Mouse (Mus musculus) thymus, adult 2 months (tissue): ENCODE measurements around the gene Cyp4b1. TPM values are rescaled to one million over a fixed set of nuclear protein-coding genes. Genes with fewer than 3 reads are reported as not detected.

Experiments used
- DNase-seq: peaks from one replicate; pipeline ENCODE4 v3.0.0; 2021
- H3K27ac ChIP-seq: fragments of 200-500 bp; 2 replicates; pipeline ENCODE4 v1.5.1; 2012; ENCODE audit warnings: low read length, control low read depth; ENCODE audit not compliant: control insufficient read depth, insufficient read depth
- H3K27me3 ChIP-seq: fragments of 200-500 bp; 2 replicates; pipeline ENCODE4 v1.6.1; 2012; ENCODE audit warnings: mild to moderate bottlenecking, low read length, moderate library complexity, mixed read lengths; ENCODE audit not compliant: control insufficient read depth, insufficient read depth
- H3K36me3 ChIP-seq: fragments of 200-500 bp; 2 replicates; pipeline ENCODE4 v1.6.1; 2012; ENCODE audit warnings: mild to moderate bottlenecking, low read length, moderate library complexity; ENCODE audit not compliant: control insufficient read depth, insufficient read depth
- H3K4me1 ChIP-seq: fragments of 200-500 bp; replicated peaks from 2 replicates; pipeline ENCODE4 v1.6.1; 2012; ENCODE audit warnings: low read length; ENCODE audit not compliant: control insufficient read depth, insufficient read depth
- H3K4me3 ChIP-seq: fragments of 200-500 bp; 2 replicates; pipeline ENCODE4 v1.5.1; 2012; ENCODE audit warnings: mild to moderate bottlenecking, low read length, control low read depth, moderate library complexity; ENCODE audit not compliant: control insufficient read depth, insufficient read depth
- CTCF ChIP-seq: fragments of 200-500 bp; IDR thresholded peaks from 2 replicates; pipeline ENCODE4 v1.5.1; 2012; ENCODE audit warnings: mild to moderate bottlenecking, control low read depth, low read length, moderate library complexity, borderline replicate concordance; ENCODE audit not compliant: control insufficient read depth, poor library complexity, insufficient read depth; ENCODE audit errors: extremely low read depth
- POLR2A ChIP-seq: fragments of 200-500 bp; IDR thresholded peaks from 2 replicates; pipeline ENCODE4 v1.6.1; 2012; ENCODE audit warnings: mild to moderate bottlenecking, low read length, control low read depth, moderate library complexity; ENCODE audit not compliant: control insufficient read depth, poor library complexity, insufficient read depth; ENCODE audit errors: extremely low read depth
- WGBS: fragments of 180-500 bp; shearing (Covaris S2); methylation state at CpG from one replicate; pipeline ENCODE4 v1.1.7; 2018; 5-methylcytosine and 5-hydroxymethylcytosine counted together
- polyA plus RNA-seq: library from polyadenylated mRNA; depleted of rRNA; stranded (reverse); fragments of >200 nt; gene quantifications from 2 replicates; pipeline ENCODE4 v1.2.3, GENCODE M21; 2012; rRNA removed

The Cyp4b1 gene
- polyA plus RNA-seq, 1 experiment = 9.2 TPM

GRCm38 (mm10) chr4:115596824-115597336 is 50.6 kb downstream of the Cyp4b1 start:
- TF ChIP-seq POLR2A (no peak), CTCF (no peak)
- 82% methylated on average over 2 of the region's 2 CpGs for WGBS

GRCm38 (mm10) chr4:115596357-115596756 is 51.2 kb downstream of the Cyp4b1 start:
- no peak overlapping the region for H3K4me3 ChIP-seq
- H3K27ac ChIP-seq = no peak overlapping the region
- no peak for DNase-seq
- no peaks in the 10 kb centered on the region for H3K36me3 ChIP-seq
- H3K27me3 ChIP-seq = no peaks in the 10 kb centered on the region
- no peak for TF ChIP-seq CTCF
- no peak for TF ChIP-seq POLR2A
- no peaks in the 10 kb centered on the region for H3K4me1 ChIP-seq
- 96% methylated on average over 1 of the region's 1 CpGs for WGBS

More at GRCm38 (mm10) chr4:115596824-115597336, 50.6 kb downstream of the Cyp4b1 start:
- no peaks in the 10 kb centered on the region for H3K4me1 ChIP-seq
- H3K4me3 ChIP-seq = no peak overlapping the region
- no peaks in the 10 kb centered on the region for H3K27me3 ChIP-seq
- H3K36me3 ChIP-seq = no peaks in the 10 kb centered on the region
- H3K27ac ChIP-seq = no peak overlapping the region
- DNase-seq = no peak

GRCm38 (mm10) chr4:115583036-115583435 is 64.5 kb downstream of the Cyp4b1 start:
- H3K27ac ChIP-seq = no peak overlapping the region

GRCm38 (mm10) chr4:115575776-115576175 is 71.7 kb downstream of the Cyp4b1 start:
- DNase-seq = no peak
- no peaks in the 10 kb centered on the region for H3K27me3 ChIP-seq
- WGBS = 92% methylated on average over 2 of the region's 2 CpGs
- H3K4me1 ChIP-seq = no peaks in the 10 kb centered on the region
- no peak overlapping the region for H3K27ac ChIP-seq
- no peak for TF ChIP-seq POLR2A
- TF ChIP-seq CTCF = no peak
- H3K36me3 ChIP-seq = no peaks in the 10 kb centered on the region
- H3K4me3 ChIP-seq = no peak overlapping the region

More at GRCm38 (mm10) chr4:115583036-115583435, 64.5 kb downstream of the Cyp4b1 start:
- Histone ChIP-seq H3K36me3 (no peaks in the 10 kb centered on the region), H3K4me3 (no peak overlapping the region), H3K4me1 (no peaks in the 10 kb centered on the region), H3K27me3 (no peaks in the 10 kb centered on the region)
- no peak for TF ChIP-seq CTCF
- no peak for TF ChIP-seq POLR2A
- DNase-seq = no peak

- Histone ChIP-seq H3K4me3 (no peak overlapping the region), H3K36me3 (no peaks in the 10 kb centered on the region), H3K27ac (no peak overlapping the region), H3K27me3 (no peaks in the 10 kb centered on the region), H3K4me1 (no peaks in the 10 kb centered on the region)
- no peak for TF ChIP-seq POLR2A
- TF ChIP-seq CTCF = no peak
- 90% methylated on average over 3 of the region's 3 CpGs for WGBS
- DNase-seq = no peak
These were observed 72.3 kb downstream of the Cyp4b1 start for GRCm38 (mm10) chr4:115575255-115575654.

Other genes with a start within 250 kb of the Cyp4b1 start
- 0.11 TPM in 2 replicates for gene Cyp4a12b, start 236.1 kb downstream of the Cyp4b1 start, polyA plus RNA-seq
- not detected in 2 replicates for gene Cyp4a30b, start 195.1 kb downstream of the Cyp4b1 start, polyA plus RNA-seq
- 0.11 and 0.45 TPM in 2 replicates for gene Cyp4a14, start 151.6 kb downstream of the Cyp4b1 start, polyA plus RNA-seq
- gene Cyp4a10, start 129.5 kb downstream of the Cyp4b1 start, polyA plus RNA-seq = 0.07 and 0.83 TPM in 2 replicates
- 0.04 TPM in 1 of 2 replicates, not detected in the other for gene Cyp4a31, start 84.1 kb downstream of the Cyp4b1 start, polyA plus RNA-seq
- not detected in 2 replicates for gene Cyp4a32, start 46.8 kb downstream of the Cyp4b1 start, polyA plus RNA-seq
- gene Efcab14, start 90.0 kb upstream of the Cyp4b1 start, polyA plus RNA-seq = 31.2 and 32.2 TPM in 2 replicates
- gene Tex38, start 133.3 kb upstream of the Cyp4b1 start, polyA plus RNA-seq = 0.71 and 0.87 TPM in 2 replicates
- 30.2 and 37.5 TPM in 2 replicates for gene Atpaf1, start 137.1 kb upstream of the Cyp4b1 start, polyA plus RNA-seq
- gene Mob3c, start 180.4 kb upstream of the Cyp4b1 start, polyA plus RNA-seq = 36.4 and 36.8 TPM in 2 replicates
- 101 and 136 TPM in 2 replicates for gene Mknk1, start 191.5 kb upstream of the Cyp4b1 start, polyA plus RNA-seq
- 0.09 and 0.15 TPM in 2 replicates for gene Kncn, start 236.7 kb upstream of the Cyp4b1 start, polyA plus RNA-seq
- gene 6430628N08Rik, start 242.9 kb upstream of the Cyp4b1 start, polyA plus RNA-seq = 0.17 TPM in 1 of 2 replicates, not detected in the other